Mouse (Mus musculus): ENCODE data around the gene Igdcc4.

DNA sequence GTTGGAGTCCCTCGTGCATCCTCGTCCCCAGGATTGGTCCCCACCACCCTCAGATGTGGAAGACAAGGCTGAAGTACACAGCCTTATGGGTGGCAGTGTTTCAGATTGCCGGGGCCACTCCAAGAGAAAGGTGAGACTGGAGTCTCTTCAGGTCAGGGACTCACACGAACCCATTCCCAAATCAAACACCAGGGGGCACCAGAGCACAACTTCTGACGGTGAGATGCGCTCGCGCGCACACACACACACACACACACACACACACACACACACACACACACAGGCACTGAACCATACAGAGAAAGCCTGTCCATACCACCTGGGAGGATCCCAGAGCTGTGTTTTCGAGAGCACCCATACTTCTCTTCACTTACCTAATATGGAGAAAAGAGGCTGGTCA is 32.5 kb downstream of the Igdcc4 start:
- TF ChIP-seq GATA1 (IDR thresholded peaks at IDR 0.05; ENCODE audit: borderline replicate concordance, low read length) (no peak), FLI1 (IDR thresholded peaks at IDR 0.05; ENCODE audit: low read length) (no peak)
